In the genomic region with DNA sequence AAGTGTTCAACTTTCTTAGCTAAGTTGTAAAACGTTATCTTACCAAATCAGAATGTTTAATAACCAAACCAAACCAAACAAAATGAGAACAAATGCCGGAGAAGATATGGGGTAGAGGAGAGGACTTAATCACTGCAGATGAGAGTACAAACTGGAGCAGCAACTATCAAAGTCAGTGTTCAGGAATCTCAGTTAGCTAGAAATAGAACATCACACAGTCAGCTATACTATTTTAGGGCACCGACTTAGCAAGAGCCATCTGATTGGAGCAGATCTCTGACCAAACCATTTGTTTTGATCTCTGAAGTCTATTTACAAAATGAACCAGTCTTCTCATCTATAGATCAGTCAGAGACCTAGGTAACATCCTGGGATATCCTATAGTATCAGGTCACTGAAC, we compare ENCODE assay signal across 12 mouse cellular contexts.
"Had no signal": no experiment of that assay in that cellular context is flagged by ENCODE, and none has a peak within 500 bp of the region (broad histone marks: within the 10 kb centered on the region; RNA-seq: fewer than 3 reads in every experiment).

No protein-coding gene starts in this region.

- H3K27ac ChIP-seq: limb, embryonic 15.5 days; liver, embryonic 12.5 days; lung, embryonic 15.5 days; macrophage; midbrain, embryonic 15.5 days; neural tube, embryonic 12.5 days had no signal

- DNase-seq: kidney, postnatal 25 days; lung, postnatal 14 days; right cerebral cortex, postnatal 4 days; thymus, postnatal 4 days had no signal

- H3K4me2 ChIP-seq: limb, embryonic 15.5 days; liver, embryonic 12.5 days; lung, embryonic 15.5 days; midbrain, embryonic 11.5 days; midbrain, embryonic 15.5 days; neural tube, embryonic 12.5 days had no signal

- H3K4me1 ChIP-seq: limb, embryonic 15.5 days; liver, embryonic 12.5 days; lung, embryonic 15.5 days; megakaryocyte, embryonic 14.5 days; midbrain, embryonic 15.5 days; neural tube, embryonic 12.5 days had no signal

- H3K9ac ChIP-seq: limb, embryonic 15.5 days; liver, embryonic 12.5 days; lung, embryonic 15.5 days; midbrain, embryonic 15.5 days; neural tube, embryonic 12.5 days had no signal

- H3K27me3 ChIP-seq: limb, embryonic 15.5 days; liver, embryonic 12.5 days; lung, embryonic 15.5 days; megakaryocyte, embryonic 14.5 days; midbrain, embryonic 15.5 days; neural tube, embryonic 12.5 days had no signal

- ATAC-seq: liver, embryonic 12.5 days; midbrain, embryonic 15.5 days had no signal

- H3K9me3 ChIP-seq: limb, embryonic 15.5 days; liver, embryonic 12.5 days; lung, embryonic 15.5 days; megakaryocyte, embryonic 14.5 days; midbrain, embryonic 15.5 days; neural tube, embryonic 12.5 days had no signal

- H3K36me3 ChIP-seq: limb, embryonic 15.5 days; liver, embryonic 12.5 days; lung, embryonic 15.5 days; midbrain, embryonic 15.5 days; neural tube, embryonic 12.5 days had no signal

- H3K4me3 ChIP-seq: limb, embryonic 15.5 days; liver, embryonic 12.5 days; lung, embryonic 15.5 days; megakaryocyte, embryonic 14.5 days; midbrain, embryonic 15.5 days; neural tube, embryonic 12.5 days had no signal
